Mouse (Mus musculus) heart, embryonic 12.5 days (tissue): ENCODE data around the gene Syn3. TPM values are rescaled to one million over a fixed set of nuclear protein-coding genes. Genes with fewer than 3 reads are reported as not detected.

Experiments
- ATAC-seq: fragments of 200-750 bp; cut with Nextera tagmentation; 2 replicates; pipeline ENCODE4 v1.8.0; 2017; ENCODE audit warnings: moderate TSS enrichment, moderate library complexity; ENCODE audit not compliant: insufficient number of reproducible peaks, low FRiP score
- H3K27ac ChIP-seq: fragments of 300-500 bp; sonication (generic); 2 replicates; pipeline ENCODE4 v1.5.1; 2016; ENCODE audit warnings: mild to moderate bottlenecking, moderate library complexity; ENCODE audit not compliant: poor library complexity, severe bottlenecking
- H3K27me3 ChIP-seq: fragments of 300-500 bp; sonication (generic); replicated peaks from 2 replicates; pipeline ENCODE4 v1.6.1; 2016; ENCODE audit warnings: mild to moderate bottlenecking, moderate library complexity
- H3K36me3 ChIP-seq: fragments of 300-500 bp; sonication (generic); 2 replicates; pipeline ENCODE4 v1.6.1; 2016; ENCODE audit warnings: mild to moderate bottlenecking, moderate library complexity
- H3K4me1 ChIP-seq: fragments of 300-500 bp; sonication (generic); replicated peaks from 2 replicates; pipeline ENCODE4 v1.6.1; 2016; ENCODE audit warnings: mild to moderate bottlenecking
- H3K4me2 ChIP-seq: fragments of 300-500 bp; sonication (generic); 2 replicates; pipeline ENCODE4 v1.6.1; 2016; ENCODE audit warnings: mild to moderate bottlenecking, moderate library complexity
- H3K4me3 ChIP-seq: fragments of 300-500 bp; sonication (generic); 2 replicates; pipeline ENCODE4 v1.5.1; 2016; ENCODE audit warnings: mild to moderate bottlenecking
- H3K9ac ChIP-seq: fragments of 300-500 bp; sonication (generic); 2 replicates; pipeline ENCODE4 v1.6.1; 2016; ENCODE audit warnings: mild to moderate bottlenecking, moderate library complexity
- H3K9me3 ChIP-seq: fragments of 300-500 bp; sonication (generic); replicated peaks from 2 replicates; pipeline ENCODE4 v1.6.1; 2016; ENCODE audit warnings: mild to moderate bottlenecking, moderate library complexity
- WGBS: fragments of 180-500 bp; shearing (Covaris S2); methylation state at CpG from one replicate; pipeline ENCODE4 v1.1.7; 2016; 5-methylcytosine and 5-hydroxymethylcytosine counted together
- polyA plus RNA-seq: library from polyadenylated mRNA; unstranded; fragments of >200 nt; fragmentation: Nextera tagmentation; extraction: Ambion mirVana; gene quantifications from 2 replicates; pipeline ENCODE4 v1.2.1, GENCODE M21; 2016

Gene Syn3
- polyA plus RNA-seq, 1 experiment from 2014 or later, result 1.5 TPM

- 59% methylated on average over 10 of the region's 10 CpGs for WGBS
- H3K9ac ChIP-seq, result no peak overlapping the region
- H3K4me1 ChIP-seq, result peaks cover 12% of the 10 kb centered on the region
- ATAC-seq, result peak; percentile 36; the same call in 1 of the 2 replicates
- no peaks in the 10 kb centered on the region for H3K36me3 ChIP-seq
- H3K4me2 ChIP-seq, result no peak overlapping the region
- H3K27ac ChIP-seq, result no peak overlapping the region
- peaks cover 4% of the 10 kb centered on the region for H3K9me3 ChIP-seq
- peaks cover 12% of the 10 kb centered on the region for H3K27me3 ChIP-seq
- no peak overlapping the region for H3K4me3 ChIP-seq
Observed at GRCm38 (mm10) chr10:86294599-86295365, 203.9 kb downstream of the Syn3 start.

DNA sequence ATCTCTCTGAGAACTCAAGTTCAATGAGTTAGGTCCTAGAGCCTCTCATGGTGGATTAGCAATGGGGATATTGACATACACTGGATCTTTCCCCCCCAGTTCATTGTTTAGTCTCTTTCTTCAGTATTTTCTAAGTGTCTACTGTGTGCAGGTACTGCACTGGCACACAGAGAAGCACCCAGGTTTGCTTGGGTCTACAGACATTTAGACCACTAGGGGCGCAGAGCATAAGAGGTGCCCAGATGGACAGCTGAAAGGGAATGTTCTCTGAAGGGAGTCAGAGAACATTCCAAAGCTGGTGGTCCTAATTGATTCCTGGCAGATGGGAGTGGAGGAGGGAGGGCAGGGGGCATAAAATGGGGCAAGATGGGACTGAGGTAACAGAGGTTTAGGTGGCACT, 204.8 kb downstream of the Syn3 start:
- Histone ChIP-seq H3K9me3 (peaks cover 4% of the 10 kb centered on the region), H3K4me2 (no peak overlapping the region)
- 63% methylated on average over 1 of the region's 1 CpGs for WGBS

GRCm38 (mm10) chr10:86290109-86290771, 208.5 kb downstream of the Syn3 start:
- Histone ChIP-seq H3K4me3 (no peak overlapping the region), H3K36me3 (no peaks in the 10 kb centered on the region), H3K4me1 (no peaks in the 10 kb centered on the region), H3K9ac (no peak overlapping the region), H3K9me3 (peaks cover 4% of the 10 kb centered on the region), H3K4me2 (no peak overlapping the region), H3K27ac (no peak overlapping the region), H3K27me3 (peaks cover 12% of the 10 kb centered on the region)
- WGBS, result 70% methylated on average over 8 of the region's 8 CpGs
- no peak for ATAC-seq

More for the DNA sequence above, 204.8 kb downstream of the Syn3 start:
- H3K27ac ChIP-seq, result no peak overlapping the region
- H3K36me3 ChIP-seq, result no peaks in the 10 kb centered on the region
- peaks cover 12% of the 10 kb centered on the region for H3K4me1 ChIP-seq
- no peak for ATAC-seq
- H3K27me3 ChIP-seq, result peaks cover 12% of the 10 kb centered on the region
- H3K9ac ChIP-seq, result no peak overlapping the region
- no peak overlapping the region for H3K4me3 ChIP-seq

- 90% methylated on average over 7 of the region's 7 CpGs for WGBS
- H3K4me3 ChIP-seq, result no peak overlapping the region
- ATAC-seq, result no peak
Observed at GRCm38 (mm10) chr10:86286508-86286907, 212.2 kb downstream of the Syn3 start.

DNA sequence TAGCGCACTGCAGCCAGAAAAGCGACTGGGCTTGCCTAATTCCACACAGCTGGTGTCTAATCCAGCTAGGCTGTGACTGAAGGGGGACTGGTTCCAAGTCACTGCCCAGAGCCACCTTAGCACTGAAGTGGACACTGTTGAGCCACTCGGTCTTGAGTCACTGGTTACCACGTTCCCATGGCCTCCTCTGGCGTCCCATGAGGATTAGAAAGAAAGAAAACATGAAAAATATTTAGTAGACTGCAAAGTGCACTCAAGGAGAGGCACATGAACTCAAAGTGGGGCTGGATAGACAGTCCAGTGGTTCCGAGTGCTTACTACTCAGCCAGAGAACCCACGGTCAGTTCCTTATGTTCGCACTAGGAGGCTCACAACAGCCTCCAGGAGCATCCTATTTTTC, 217.5 kb downstream of the Syn3 start:
- no peak for ATAC-seq
- peaks cover 6% of the 10 kb centered on the region; the same call in 1 of the 2 replicates for H3K27me3 ChIP-seq
- no peaks in the 10 kb centered on the region for H3K36me3 ChIP-seq
- no peak overlapping the region for H3K9ac ChIP-seq
- H3K4me1 ChIP-seq, result no peaks in the 10 kb centered on the region
- 90% methylated on average over 8 of the region's 8 CpGs for WGBS
- H3K4me3 ChIP-seq, result no peak overlapping the region
- H3K27ac ChIP-seq, result no peak overlapping the region
- H3K4me2 ChIP-seq, result no peak overlapping the region
- no peaks in the 10 kb centered on the region for H3K9me3 ChIP-seq

More at GRCm38 (mm10) chr10:86286508-86286907, 212.2 kb downstream of the Syn3 start:
- no peaks in the 10 kb centered on the region for H3K36me3 ChIP-seq
- H3K27me3 ChIP-seq, result no peaks in the 10 kb centered on the region
- H3K27ac ChIP-seq, result no peak overlapping the region
- peaks cover 4% of the 10 kb centered on the region for H3K9me3 ChIP-seq
- H3K9ac ChIP-seq, result no peak overlapping the region
- H3K4me1 ChIP-seq, result no peaks in the 10 kb centered on the region
- H3K4me2 ChIP-seq, result no peak overlapping the region

- H3K9me3 ChIP-seq, result no peaks in the 10 kb centered on the region
- H3K27me3 ChIP-seq, result peaks cover 6% of the 10 kb centered on the region; the same call in 1 of the 2 replicates
- H3K9ac ChIP-seq, result no peak overlapping the region
- no peak overlapping the region for H3K4me2 ChIP-seq
- no peak for ATAC-seq
- 80% methylated on average over 7 of the region's 7 CpGs for WGBS
- no peaks in the 10 kb centered on the region for H3K36me3 ChIP-seq
- H3K4me1 ChIP-seq, result no peaks in the 10 kb centered on the region
- H3K4me3 ChIP-seq, result no peak overlapping the region
- no peak overlapping the region for H3K27ac ChIP-seq
Observed at GRCm38 (mm10) chr10:86279579-86280168, 219.0 kb downstream of the Syn3 start.

DNA sequence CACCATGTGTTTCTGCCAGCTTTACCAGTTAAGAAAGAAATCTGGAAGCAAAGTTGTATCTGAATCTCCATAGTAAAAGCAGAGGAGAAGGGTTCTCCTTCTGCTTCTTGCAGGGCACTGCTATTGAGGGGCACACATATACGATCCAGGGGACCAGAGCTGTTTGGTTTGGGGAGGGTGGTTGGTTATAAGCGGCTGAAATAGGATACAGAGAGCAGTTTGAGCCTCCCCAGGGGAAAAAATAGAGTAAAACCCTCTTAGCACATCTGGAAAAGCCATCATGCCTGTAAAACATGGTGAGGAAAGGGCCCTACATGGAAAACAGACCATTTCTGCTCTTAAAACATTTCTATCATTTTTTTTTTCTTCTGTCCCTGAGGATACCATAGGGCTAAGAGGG, 220.2 kb downstream of the Syn3 start:
- no peak overlapping the region for H3K27ac ChIP-seq
- WGBS, result 66% methylated on average over 2 of the region's 2 CpGs

GRCm38 (mm10) chr10:86277327-86277726, 221.4 kb downstream of the Syn3 start:
- H3K36me3 ChIP-seq, result no peaks in the 10 kb centered on the region
- WGBS, result 76% methylated on average over 5 of the region's 5 CpGs
- peaks cover 7% of the 10 kb centered on the region; the same call in 1 of the 2 replicates for H3K4me1 ChIP-seq
- no peak overlapping the region for H3K4me3 ChIP-seq
- H3K27me3 ChIP-seq, result peaks cover 6% of the 10 kb centered on the region; the same call in 1 of the 2 replicates
- no peak for ATAC-seq
- no peak overlapping the region for H3K9ac ChIP-seq
- no peak overlapping the region for H3K4me2 ChIP-seq
- no peak overlapping the region for H3K27ac ChIP-seq
- no peaks in the 10 kb centered on the region for H3K9me3 ChIP-seq

More for the DNA sequence above, 220.2 kb downstream of the Syn3 start:
- Histone ChIP-seq H3K9me3 (no peaks in the 10 kb centered on the region), H3K36me3 (no peaks in the 10 kb centered on the region), H3K9ac (no peak overlapping the region), H3K4me3 (no peak overlapping the region), H3K4me1 (peaks cover 7% of the 10 kb centered on the region; the same call in 1 of the 2 replicates), H3K27me3 (peaks cover 6% of the 10 kb centered on the region; the same call in 1 of the 2 replicates), H3K4me2 (no peak overlapping the region)
- ATAC-seq, result no peak

- no peak overlapping the region for H3K4me2 ChIP-seq
- H3K9ac ChIP-seq, result no peak overlapping the region
- no peak overlapping the region for H3K4me3 ChIP-seq
- peaks cover 6% of the 10 kb centered on the region; the same call in 1 of the 2 replicates for H3K27me3 ChIP-seq
- no peaks in the 10 kb centered on the region for H3K9me3 ChIP-seq
- WGBS, result 83% methylated on average over 5 of the region's 5 CpGs
- H3K4me1 ChIP-seq, result peaks cover 7% of the 10 kb centered on the region; the same call in 1 of the 2 replicates
- no peak overlapping the region for H3K27ac ChIP-seq
- H3K36me3 ChIP-seq, result no peaks in the 10 kb centered on the region
- ATAC-seq, result no peak
Observed at GRCm38 (mm10) chr10:86275585-86275984, 223.1 kb downstream of the Syn3 start.

DNA sequence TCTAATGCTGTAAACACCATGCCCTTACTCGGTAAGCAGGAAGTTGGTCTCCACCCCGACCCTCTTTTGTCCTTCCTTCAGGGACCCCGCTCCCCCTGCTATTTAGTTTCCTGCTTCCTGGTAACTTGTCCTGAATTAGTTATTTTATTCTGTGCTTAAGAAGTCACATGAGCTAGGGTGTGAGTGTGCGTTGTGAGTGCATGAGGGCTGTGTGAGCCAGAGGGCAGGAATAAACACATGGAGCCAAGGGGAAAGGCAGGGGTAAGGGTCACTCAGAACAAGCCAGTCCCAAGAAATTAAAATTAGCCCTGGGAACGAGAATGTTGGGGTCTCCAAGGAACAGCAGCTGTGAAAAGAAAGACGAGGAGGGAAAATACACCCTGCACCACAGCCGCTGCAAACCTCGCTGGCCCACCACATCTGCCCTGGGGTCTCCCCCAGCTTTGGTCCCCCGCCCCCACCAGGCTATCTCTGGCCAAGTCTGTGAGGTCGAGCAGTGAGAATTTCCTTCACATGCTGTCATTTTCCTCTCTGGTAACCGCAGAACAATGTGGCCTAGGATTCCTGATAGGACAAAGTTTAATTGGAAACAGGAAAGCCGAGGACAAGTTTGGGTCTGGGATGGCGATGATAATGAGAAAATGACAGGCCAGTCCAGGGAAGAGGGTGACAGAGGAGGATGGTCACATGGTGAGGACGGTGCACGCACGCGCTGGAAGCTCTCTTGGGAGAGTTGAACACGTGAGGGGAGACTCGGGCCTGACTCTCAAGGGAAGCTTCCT, 225.1 kb downstream of the Syn3 start:
- ATAC-seq, result peak; percentile 73
- no peak overlapping the region for H3K4me3 ChIP-seq
- no peaks in the 10 kb centered on the region; the same call in 1 of the 2 replicates for H3K27me3 ChIP-seq
- WGBS, result 42% methylated on average over 19 of the region's 19 CpGs
- no peak overlapping the region for H3K9ac ChIP-seq
- no peaks in the 10 kb centered on the region for H3K36me3 ChIP-seq
- peak overlapping the region; percentile 8; the same call in 1 of the 2 replicates for H3K27ac ChIP-seq
- peaks cover 12% of the 10 kb centered on the region; the same call in 1 of the 2 replicates for H3K4me1 ChIP-seq
- H3K4me2 ChIP-seq, result no peak overlapping the region
- H3K9me3 ChIP-seq, result no peaks in the 10 kb centered on the region
